Mouse (Mus musculus): ENCODE data around the gene Gdf3.
"Not testable (repeated sequence)": the region's sequence is repeated elsewhere in the genome, so short reads cannot be mapped to it uniquely, and the experiment has no call there.

The Gdf3 gene
- long read RNA-seq, experiment 1, partial matches to known transcripts = 0 of 3 reads
- long read RNA-seq, experiment 1, other reads (novel, unspliced or antisense) = 0 of 3 reads
- long read RNA-seq, experiment 2, partial matches to known transcripts = 0 of 1 reads
- long read RNA-seq, experiment 2, other reads (novel, unspliced or antisense) = 0 of 1 reads

DNA sequence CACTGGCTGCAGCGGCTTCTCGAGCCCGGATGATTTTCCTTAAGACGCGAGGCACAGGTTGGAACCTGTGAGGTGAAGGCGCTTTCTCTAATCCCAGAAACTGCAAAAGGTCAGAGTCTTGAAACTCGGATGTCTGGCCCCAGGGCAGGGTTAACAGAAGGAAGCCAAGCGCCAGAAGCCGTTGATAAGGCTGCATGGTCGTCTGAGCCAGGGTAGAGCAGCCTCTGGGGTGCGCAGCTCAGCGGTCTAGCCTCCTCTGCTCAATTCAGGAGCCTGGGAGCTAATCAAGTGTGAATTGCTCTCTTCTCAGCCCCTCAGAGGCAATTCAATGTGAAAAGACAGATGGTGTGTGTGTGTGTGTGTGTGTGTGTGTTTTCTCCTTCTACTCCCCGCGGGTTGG lies at the start of gene Gdf3:
Gdf3 (minus strand) TSS at position 317 of the 400 bp plus-strand sequence.
- intact Hi-C loops (cut with DNase I) = no loop called here

DNA sequence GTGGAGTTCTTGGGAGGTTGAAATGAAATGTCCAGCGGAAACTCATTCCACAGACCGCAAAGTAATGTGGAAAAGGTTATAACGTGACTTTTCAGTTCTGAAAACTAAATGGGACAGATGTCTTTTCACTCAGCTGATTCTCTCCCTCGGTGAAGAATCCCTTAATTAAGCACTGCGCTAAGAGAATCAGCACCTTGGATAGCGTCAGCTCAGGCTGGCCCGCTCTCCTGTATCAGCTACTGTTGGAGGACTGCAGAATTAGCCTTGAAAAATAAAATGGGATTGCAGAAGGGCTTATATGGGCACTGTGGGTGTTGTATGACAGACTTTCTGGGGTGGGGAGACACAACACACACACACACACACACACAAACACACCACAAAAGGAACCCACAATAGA lies 49.7 kb upstream of the Gdf3 start:
- intact Hi-C loops (cut with DNase I) = no loop called here

DNA sequence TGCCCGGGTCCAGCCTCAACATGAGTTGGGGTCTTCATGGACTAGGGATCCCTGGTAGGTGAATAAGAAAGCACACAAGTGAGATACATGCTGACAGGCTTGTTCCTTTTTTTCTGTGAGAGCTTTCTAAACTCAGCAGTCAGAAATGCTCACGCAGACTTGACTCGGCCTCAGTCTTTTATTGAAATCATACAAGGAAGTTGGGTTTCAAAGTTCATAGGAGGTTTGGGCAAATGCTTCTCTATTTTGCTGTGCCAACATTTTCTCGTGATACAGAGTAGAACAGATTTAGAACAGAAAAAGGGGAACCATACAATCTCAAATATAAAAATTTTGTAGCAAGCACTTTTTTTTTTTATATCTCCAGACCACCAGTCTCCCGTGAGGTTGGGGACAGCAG lies 47.7 kb upstream of the Gdf3 start:
- intact Hi-C loops (cut with DNase I) = no loop called here

DNA sequence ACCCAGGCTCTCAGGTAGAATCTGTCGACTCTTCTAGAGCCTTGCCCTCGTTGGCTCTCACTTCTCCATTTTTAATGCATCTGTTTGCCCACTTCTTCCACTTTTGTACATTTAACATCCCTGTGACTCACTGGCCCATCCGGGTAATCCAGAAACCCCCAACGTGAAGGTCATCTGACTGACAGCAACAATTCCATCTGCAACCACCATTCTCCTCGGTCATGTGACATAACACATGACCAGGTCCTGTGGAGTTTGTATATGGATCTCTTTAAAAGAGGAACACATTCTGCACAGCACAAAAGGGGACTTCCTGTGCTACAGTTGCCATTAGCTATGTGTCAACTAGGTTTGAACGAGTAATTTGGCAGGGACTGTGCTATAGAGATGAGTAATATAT lies 44.4 kb upstream of the Gdf3 start:
- intact Hi-C loops (cut with DNase I) = no loop called here

DNA sequence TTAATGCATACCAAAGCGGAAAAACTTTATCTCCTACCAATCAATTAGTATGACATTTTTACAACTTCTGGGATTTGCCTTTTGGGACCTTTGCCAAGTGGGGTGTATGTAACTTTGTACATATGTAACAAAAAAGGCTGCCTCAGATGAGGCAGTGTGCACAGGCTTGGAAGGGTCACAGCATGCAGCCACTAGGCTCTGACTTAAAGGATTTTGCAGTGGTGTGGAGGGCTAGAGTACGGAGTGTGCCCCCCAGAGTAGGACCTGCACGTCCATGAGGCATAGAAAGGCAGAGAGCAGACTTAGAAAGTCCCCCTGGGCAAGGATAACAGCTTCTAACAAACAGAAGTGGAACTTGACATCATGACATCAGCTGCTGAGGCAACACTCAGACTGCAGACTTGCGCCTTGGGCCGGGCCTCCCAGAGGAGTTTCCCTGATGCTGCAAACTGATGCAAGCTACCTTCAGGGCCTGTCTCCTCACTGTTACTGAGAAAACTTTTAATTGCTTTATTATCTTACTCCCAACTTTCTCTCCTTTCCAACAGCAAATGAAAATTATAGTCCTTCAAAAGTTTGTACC lies 40.6 kb upstream of the Gdf3 start:
- intact Hi-C loops (cut with DNase I) = no loop called here

DNA sequence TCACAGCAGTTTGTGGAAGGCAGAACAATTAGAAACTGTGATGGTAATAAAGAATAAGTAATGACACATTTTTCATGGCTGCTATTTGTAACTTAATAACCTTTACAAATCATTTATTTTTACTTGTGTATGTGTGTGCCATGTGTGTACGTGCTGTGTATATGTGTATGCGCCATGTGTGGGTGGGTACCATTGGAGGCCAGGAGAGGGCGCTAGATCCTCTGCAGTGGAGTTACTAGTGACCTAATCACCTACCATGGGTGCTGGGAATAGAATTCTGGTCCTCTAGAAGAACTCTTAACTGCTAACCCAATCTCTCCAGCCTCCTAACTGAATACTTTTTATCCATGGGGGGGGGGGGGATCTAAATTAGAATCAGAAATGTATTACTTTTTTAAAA lies 40.0 kb upstream of the Gdf3 start:
- intact Hi-C loops (cut with DNase I) = no loop called here

DNA sequence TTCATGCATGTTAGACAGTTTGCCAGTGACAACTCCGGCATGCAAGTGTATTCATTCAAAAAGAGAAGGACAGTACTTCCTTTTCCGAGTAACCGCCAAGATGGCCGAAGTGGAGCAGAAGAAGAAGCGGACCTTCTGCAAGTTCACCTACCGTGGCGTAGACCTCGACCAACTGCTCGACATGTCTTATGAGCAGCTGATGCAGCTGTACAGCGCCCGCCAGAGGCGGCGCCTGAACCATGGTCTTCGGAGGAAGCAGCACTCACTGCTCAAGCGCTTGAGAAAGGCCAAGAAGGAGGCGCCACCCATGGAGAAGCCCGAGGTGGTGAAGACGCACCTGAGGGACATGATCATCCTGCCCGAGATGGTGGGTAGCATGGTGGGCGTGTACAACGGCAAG lies 34.3 kb upstream of the Gdf3 start:
- intact Hi-C loops (cut with DNase I) = not testable (repeated sequence)

DNA sequence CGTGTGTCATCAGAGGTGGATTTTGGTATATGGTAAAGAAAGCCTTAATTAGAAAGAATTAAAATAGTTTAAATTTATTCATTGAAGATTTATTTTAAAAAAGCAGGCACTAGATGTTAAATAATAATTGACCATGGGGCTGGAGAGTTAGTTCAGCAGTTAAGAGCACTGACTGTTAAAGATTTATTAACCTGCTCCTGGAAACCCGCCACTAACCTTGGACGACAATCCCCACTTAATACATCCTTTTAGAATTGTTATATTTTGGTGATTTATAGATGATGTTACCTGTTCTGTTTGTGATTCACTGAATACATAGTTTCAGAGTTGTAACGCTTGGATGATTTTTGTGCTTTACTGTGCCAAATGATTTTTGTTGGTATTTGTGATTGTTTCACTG lies 27.7 kb upstream of the Gdf3 start:
- intact Hi-C loops (cut with DNase I) = not testable (repeated sequence)

DNA sequence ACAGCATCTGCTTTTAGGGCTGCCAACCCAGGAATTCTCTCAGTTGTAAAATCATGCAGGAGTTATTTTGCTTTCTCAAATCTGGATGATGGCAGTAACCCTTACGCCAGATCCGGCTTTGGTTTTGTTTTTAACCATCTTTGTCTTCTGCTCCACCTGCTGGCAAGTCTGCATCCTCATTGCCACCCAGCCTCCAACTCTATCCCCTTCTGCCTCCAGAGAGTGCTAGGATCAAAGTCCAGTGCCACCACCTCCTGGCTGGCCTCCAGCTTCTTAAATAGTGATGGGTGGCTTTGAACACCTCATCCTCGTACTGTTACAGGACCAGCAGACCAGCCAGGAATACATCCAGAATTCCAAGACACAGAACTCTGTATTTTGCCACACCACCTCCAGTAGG lies 26.8 kb upstream of the Gdf3 start:
- intact Hi-C loops (cut with DNase I) = no loop called here

DNA sequence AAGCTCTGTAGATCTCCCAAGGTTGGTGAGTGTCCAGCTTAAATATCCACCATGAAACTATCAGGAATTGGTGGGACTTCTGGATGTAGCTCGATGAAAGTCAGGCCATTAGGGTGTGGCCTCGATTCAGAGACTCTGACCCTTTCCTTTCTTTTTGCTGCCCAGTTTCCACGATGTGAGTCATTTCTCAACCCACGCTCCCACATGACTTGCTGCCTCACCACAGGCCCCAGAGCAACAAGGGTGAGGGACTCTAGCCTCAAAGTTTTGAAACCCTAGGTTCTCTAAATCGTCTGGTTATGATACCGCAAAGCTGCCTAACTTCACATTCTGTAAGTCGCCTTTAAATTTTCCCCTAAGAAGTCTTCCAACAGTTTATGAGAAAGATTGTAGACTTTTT lies 25.4 kb upstream of the Gdf3 start:
- intact Hi-C loops (cut with DNase I) = no loop called here

DNA sequence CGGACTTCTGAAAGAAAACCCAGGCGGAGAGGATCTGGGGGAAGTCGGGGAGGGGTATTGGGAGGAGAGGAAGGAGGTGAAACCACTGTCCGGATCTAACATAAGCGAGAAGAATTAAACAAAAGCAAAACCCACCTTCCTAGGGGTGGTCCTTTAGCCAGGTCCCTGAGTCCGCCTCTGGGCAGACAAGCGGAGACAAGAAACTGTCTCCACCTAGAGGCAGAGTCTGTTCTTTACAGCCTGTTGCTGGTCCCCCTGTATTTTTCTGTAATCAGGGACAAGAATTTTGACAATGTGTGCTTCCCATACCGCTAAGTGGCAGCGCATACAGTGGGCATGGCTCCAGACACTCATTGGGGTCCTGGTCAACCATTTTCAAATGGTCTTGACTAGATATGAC lies 23.5 kb upstream of the Gdf3 start:
- intact Hi-C loops (cut with DNase I) = loop anchor here (5.0 kb wide), 1 partner anchor 36 kb away; no protein-coding TSS in a partner anchor

DNA sequence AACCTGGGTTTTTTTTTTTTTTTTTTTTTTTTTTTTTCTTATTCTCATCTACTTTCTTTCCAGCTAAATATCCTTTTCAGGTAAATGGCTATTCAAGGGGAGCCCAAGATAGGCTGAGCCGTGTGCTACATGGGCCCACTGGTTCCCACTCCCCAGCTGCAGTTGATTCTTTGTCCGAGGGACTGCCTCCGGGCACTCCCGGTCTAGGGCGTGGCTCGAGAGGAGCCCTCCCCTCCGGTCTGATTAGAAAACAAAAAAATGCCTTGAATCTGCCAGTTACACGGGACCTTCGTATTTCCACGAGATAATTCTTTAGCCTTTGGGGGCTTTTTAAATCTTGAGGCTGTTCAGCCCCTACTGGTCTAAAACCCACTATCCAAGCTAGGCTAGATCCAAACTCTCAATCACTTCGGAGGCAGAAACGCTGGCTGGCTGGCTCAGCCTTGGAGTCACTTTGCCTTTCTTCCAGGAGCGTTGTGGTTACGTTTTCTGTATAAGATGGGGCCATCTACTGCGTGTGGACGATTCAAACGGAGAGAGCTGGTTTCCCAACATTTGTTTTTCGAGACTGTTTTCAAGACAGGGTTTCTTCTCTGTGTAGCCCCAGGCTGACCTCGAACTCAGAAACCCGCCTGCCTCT lies 17.7 kb upstream of the Gdf3 start:
- intact Hi-C loops (cut with DNase I) = no loop called here

DNA sequence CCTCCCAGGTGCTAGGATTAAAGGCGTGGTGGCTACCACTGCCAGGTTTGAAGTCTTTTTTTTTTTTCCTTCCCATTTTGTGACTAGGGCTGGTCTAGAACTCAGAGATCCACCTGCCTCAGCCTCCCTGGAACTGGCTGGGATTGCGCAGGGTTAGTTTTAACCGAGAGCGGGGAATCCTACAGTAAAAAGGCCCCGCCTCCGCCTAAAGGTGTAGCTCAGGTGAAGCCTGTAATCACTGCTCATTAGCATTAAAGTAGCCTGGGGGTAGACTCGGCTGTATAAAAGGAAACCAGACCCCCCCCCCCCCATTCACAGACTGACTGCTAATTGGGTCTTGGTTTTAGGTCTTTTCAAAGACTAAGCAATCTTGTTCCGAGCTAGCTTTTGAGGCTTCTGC lies 16.2 kb upstream of the Gdf3 start, which contains the start of gene Dppa3:
Dppa3 (plus strand) TSS at position 301 of the 400 bp plus-strand sequence.
- intact Hi-C loops (cut with DNase I) = no loop called here

DNA sequence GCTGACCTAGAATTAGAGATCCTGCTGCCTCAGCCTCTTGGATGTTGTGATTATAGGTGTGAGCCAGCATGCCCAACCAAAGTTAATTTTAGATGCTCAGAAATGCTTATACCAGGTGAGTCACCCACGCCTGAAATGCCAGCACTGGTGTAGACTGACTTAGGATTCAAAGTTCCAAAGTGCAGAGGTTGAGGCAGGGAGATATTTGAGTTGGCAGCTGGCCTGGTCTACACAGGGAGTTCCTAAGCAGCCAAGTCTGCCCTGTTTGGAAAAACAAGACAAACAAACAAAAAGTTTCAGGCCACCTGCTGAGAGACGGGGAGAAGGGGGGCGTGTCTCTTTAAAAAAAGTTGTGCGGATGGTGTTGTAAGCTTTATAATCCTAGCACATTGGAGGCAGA lies 15.3 kb upstream of the Gdf3 start:
- intact Hi-C loops (cut with DNase I) = no loop called here

DNA sequence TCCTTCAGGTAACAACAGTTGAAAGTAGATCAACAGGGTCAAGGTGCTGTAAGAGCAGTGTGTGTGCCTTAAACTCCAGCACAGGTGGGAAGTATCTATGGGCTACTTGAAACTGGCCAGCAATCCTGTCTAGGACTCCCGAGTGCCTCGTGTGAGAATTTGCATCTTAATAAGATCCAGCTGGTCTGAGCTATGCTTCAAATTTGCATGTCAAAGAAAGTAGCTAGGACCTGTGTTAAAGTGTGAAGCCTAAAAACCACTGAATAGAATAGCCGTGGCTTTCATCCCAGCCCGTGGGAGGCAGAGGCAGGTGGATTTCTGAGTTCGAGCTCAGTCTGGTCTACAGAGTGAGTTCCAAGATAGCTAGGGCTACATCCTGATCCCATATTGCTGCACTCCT lies 14.6 kb upstream of the Gdf3 start:
- intact Hi-C loops (cut with DNase I) = no loop called here

DNA sequence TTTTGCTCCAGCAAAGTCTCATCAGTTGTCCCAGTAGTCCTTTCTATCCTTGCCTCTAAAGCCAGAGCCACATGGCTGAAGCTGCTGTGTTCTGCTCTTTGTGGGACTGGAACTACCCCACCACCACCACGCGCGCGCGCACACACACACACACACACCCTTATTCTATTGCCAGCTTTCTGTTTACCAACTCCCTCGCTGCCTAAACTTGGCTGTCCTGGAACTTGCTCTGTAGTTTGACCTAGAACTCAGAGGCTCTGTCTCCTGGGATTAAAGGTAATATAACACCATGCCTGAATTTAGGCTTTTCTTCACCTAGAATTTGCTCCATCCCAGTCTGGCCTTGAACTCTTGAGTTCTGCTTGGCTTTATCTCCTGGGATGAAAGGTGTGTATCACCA lies 11.2 kb upstream of the Gdf3 start:
- intact Hi-C loops (cut with DNase I) = no loop called here

DNA sequence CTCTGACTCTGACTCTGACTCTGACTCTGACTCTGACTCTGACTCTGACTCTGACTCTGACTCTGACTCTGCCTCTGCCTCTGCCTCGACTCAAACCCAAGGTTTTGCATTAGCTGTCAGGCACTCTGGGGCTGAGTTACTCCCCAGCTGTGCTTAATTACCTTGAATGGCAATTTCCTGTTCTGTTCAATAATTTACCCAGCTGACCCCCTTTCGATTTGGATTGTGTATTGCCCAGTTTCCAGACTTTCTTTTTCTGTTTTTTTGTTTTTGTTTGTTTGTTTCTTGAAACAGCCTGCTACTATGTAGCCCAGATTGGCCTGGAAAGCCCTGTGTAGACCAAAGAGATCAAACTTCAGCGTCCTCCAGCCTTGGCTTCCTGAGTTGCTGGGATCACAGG lies 6.1 kb upstream of the Gdf3 start:
- intact Hi-C loops (cut with DNase I) = no loop called here

DNA sequence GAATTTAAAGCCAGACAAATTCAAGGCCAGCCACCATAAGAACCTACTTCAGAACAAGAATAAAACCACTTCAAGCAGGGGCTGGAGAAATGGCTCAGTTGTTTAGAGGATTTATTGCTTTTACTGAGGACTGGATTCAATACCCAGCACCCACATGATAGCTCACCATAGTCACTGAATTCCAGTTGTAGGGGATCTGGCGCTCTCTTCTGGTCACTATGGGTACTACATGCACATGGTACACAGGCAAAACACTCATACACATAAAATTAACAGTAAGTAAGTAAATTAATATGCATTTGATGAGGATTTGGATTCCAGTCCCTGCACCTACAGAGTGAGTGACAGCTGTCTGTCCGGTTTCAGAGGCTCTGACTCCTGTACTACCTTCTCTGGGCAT lies 4.2 kb upstream of the Gdf3 start:
- intact Hi-C loops (cut with DNase I) = no loop called here

DNA sequence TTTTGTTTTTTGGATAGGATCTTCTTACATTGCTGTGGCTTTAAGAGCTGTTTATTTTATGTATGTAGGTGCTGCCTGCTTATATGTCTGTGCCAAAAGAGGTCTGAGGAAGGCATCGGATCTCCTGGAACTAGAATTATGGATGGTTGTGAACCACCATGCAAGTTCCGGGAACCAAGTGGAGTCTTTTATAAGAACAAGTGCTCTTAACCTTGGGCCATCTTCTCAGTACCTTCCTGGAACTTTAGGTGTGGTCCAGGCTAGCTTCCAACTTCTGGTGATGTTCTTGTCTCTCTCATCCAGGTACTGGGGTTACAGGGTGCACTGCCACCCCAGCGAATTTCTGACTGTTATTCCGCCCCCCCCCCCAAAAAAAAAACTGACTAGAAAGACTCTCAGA lies 2.5 kb upstream of the Gdf3 start:
- intact Hi-C loops (cut with DNase I) = no loop called here

DNA sequence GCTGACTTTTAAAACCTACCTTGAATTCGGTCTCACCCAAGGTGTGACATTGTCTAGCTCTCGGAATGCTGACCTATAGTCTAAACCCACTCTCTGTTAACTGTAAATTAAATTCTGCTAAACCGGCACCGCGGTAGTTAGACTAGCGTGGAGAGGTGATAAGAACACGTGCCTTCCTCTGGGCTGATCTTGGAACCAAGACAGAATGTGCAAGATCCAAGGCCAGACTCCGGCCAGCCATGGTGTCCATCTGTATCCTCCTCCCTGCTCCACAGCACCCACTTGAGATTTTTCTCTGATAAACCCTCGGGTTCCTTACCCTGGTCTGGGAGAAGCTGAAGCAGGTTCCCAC lies 534 bp downstream of the Gdf3 start:
- intact Hi-C loops (cut with DNase I) = no loop called here

DNA sequence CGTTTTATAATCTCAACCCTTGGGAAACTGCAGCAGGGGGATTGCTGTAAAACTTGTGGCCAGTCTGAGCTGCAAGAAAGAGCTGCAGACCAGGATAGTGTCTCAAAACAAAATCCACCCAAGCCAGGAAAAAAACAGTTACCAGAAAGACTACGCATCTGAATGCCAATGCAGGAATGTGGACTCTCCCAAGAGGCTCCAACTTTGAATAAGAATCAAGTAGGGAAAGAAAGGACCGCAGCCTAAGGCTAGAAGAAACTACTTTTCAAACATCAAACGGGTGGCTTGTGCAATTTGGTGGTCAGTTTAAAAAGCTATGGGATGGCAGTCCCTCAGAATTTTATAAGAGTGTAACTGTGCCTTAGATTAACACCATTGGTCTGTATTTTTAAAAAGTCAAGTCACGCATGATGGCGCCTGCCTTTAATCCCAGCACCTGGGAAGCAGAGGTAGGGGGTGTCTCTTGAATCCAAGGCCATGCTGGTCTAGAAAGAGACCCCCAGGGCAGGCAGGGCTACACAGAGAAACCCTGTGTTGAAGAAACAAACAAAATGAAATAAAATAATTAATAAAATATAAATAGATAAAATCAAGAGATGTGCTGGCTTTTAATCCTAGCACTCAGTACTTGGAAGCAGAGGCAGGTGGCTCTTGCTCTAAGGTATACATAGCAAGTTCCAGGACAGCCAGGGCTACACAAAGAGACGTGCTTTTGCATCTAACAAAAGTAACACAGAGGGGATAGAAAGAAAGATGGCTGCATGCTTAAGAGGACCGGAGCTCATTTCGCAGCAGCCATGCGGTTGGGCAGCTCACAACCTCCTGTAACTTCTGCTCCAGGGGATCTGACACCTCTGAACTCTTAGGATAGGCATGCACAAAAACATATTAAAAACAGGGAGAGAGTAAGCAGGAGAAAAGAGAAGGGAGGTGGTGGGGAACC lies 1.2 kb downstream of the Gdf3 start:
- intact Hi-C loops (cut with DNase I) = no loop called here

DNA sequence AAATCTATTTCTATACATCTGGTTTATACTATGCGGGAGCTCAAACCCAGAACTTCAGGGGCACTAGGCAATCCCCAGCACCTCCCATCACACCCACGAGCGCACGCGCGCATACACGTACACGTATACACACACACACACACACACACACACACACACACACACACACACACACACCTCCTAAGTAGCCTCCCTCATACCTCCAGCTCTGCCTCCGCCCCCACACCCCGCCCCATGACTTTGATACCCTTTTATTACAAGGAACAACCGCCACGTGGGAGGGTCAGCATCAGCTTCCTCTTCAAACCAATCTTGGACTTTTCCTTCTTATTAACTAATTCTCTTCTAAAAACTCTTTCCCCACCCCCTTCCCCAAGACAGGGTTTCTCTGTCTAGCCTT lies 2.2 kb downstream of the Gdf3 start:
- intact Hi-C loops (cut with DNase I) = no loop called here

Data from adrenal gland (tissue).